Mouse (Mus musculus): ENCODE data around the gene Arntl2. TPM values are rescaled to one million over a fixed set of nuclear protein-coding genes. Genes with fewer than 3 reads are reported as not detected.

Gene Arntl2
- polyA plus RNA-seq, 1 experiment from 2014 or later = 1.5 TPM

- WGBS = 67% methylated on average over 5 of the region's 5 CpGs
- DNase-seq (ENCODE audit: low spot score) = no peak
- H3K27me3 ChIP-seq (ENCODE audit: insufficient read depth, poor library complexity, severe bottlenecking) = peaks cover 33% of the 10 kb centered on the region
These were observed 1.6 kb downstream of the Arntl2 start for GRCm38 (mm10) chr6:146797446-146797845.

DNA sequence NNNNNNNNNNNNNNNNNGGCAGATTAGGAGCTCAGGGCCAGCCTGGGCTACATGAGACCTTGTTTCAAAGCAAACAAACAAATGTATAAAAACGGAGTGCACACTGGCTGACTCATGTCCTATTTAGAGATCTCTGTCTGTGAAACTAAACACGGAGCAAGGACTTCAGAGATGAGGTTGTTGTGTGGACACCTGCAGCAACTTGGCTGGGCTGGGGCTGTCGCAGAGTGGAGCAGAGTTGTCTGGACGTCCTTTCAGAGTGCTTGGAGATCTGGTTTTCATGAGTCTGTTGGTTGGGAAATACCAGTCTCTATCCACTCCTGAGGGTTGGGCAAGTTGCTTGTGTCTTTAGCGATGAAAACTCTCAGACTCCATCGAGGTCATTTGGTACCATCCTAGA, 14.1 kb downstream of the Arntl2 start:
- WGBS = 90% methylated on average over 6 of the region's 6 CpGs
- no peaks in the 10 kb centered on the region for H3K9me3 ChIP-seq
- H3K4me3 ChIP-seq = no peak overlapping the region
- no peaks in the 10 kb centered on the region for H3K36me3 ChIP-seq
- no peaks in the 10 kb centered on the region for H3K27me3 ChIP-seq (ENCODE audit: insufficient read depth, poor library complexity, severe bottlenecking)
- DNase-seq (ENCODE audit: low spot score) = no peak
- H3K27ac ChIP-seq = no peak overlapping the region
- peaks cover 6% of the 10 kb centered on the region for H3K4me1 ChIP-seq (replicated peaks)

More at GRCm38 (mm10) chr6:146797446-146797845, 1.6 kb downstream of the Arntl2 start:
- peaks cover 18% of the 10 kb centered on the region for H3K4me1 ChIP-seq (replicated peaks)
- no peaks in the 10 kb centered on the region for H3K9me3 ChIP-seq
- H3K4me3 ChIP-seq = no peak overlapping the region
- H3K36me3 ChIP-seq = no peaks in the 10 kb centered on the region
- H3K27ac ChIP-seq = no peak overlapping the region

DNA sequence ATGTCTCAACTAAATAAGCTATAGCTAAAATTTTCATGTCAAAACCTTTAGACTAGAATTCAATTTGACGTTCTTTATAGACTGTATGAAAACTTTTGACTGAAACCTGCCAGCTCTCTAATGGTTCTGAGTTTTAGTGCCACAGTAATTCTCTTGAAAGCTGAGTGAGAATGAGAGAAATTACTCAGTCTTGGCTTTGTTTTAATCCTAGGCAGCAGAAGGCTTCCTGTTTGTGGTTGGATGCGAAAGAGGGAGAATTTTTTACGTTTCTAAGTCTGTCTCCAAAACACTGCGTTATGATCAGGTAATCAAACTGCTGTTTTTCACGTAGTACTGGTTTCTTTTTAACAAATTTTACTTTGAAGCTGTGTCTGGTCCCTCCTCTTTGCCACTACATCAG, 17.2 kb downstream of the Arntl2 start:
- Histone ChIP-seq H3K9me3 (no peaks in the 10 kb centered on the region), H3K4me3 (no peak overlapping the region), H3K4me1 (replicated peaks) (no peaks in the 10 kb centered on the region), H3K27ac (no peak overlapping the region), H3K27me3 (ENCODE audit: insufficient read depth, poor library complexity, severe bottlenecking) (no peaks in the 10 kb centered on the region), H3K36me3 (no peaks in the 10 kb centered on the region)
- no peak for DNase-seq (ENCODE audit: low spot score)
- WGBS = 88% methylated on average over 5 of the region's 5 CpGs

DNA sequence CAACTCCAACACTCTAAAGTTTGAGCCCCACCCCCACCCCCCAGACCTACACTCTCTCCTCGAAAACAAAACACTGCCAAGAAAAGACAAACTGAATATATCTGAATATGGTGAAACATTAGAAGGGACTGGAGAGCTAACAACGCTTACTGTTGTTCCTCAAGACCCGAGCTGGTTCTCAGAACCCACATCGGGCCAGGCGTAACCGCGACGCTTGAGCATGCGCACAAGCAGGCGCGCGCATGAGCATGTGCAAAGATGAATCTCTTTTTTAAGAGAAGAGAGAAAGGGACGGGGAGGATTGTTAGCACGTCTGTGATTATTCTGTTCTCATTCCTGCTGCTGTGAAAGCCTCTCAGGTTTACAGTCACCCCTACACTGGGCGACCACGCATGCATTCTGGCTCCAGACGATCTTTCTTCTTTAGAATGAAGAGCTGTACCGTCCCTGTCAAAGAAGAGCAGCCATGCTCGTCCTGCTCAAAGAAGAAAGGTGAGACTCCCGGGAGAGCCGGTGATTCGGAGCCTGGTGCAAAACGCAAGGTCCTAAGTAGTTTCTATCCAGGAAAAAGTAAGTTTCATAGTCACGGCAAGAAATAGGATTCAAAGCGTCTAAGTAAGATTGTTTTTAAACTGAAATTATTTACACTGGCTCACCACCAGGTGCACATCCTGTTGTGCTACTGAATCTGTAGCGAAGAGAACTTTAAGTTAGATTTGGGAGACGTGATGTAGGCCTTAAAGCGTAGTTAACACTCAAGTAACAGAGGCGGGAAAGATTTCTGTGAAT, 24.5 kb downstream of the Arntl2 start:
- WGBS = 83% methylated on average over 29 of the region's 29 CpGs
- Histone ChIP-seq H3K4me1 (replicated peaks) (no peaks in the 10 kb centered on the region), H3K27ac (no peak overlapping the region), H3K4me3 (no peak overlapping the region), H3K36me3 (no peaks in the 10 kb centered on the region), H3K9me3 (no peaks in the 10 kb centered on the region), H3K27me3 (ENCODE audit: insufficient read depth, poor library complexity, severe bottlenecking) (no peaks in the 10 kb centered on the region)
- no peak for DNase-seq (ENCODE audit: low spot score)

- 91% methylated on average over 13 of the region's 13 CpGs for WGBS
- Histone ChIP-seq H3K4me3 (no peak overlapping the region), H3K27ac (no peak overlapping the region), H3K9me3 (no peaks in the 10 kb centered on the region), H3K4me1 (replicated peaks) (no peaks in the 10 kb centered on the region), H3K27me3 (ENCODE audit: insufficient read depth, poor library complexity, severe bottlenecking) (no peaks in the 10 kb centered on the region), H3K36me3 (no peaks in the 10 kb centered on the region)
- DNase-seq (ENCODE audit: low spot score) = no peak
These were observed 26.1 kb downstream of the Arntl2 start for GRCm38 (mm10) chr6:146821958-146822357.

GRCm38 (mm10) chr6:146824727-146825486, 29.1 kb downstream of the Arntl2 start:
- Histone ChIP-seq H3K27me3 (ENCODE audit: insufficient read depth, poor library complexity, severe bottlenecking) (no peaks in the 10 kb centered on the region), H3K36me3 (no peaks in the 10 kb centered on the region), H3K4me3 (no peak overlapping the region), H3K9me3 (no peaks in the 10 kb centered on the region), H3K4me1 (replicated peaks) (no peaks in the 10 kb centered on the region), H3K27ac (no peak overlapping the region)
- peak; percentile 68 for DNase-seq (ENCODE audit: low spot score)
- 43% methylated on average over 16 of the region's 16 CpGs for WGBS

DNA sequence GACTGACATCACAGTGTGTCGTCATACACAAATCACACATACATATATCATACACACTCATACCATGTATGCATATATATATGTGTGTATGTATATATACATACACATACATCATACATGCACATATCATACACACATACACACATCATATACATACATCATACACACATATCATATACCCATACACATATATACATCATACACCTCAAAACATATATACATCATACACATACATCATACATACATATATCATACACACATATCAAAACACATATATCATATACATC, 29.6 kb downstream of the Arntl2 start:
- Histone ChIP-seq H3K27me3 (ENCODE audit: insufficient read depth, poor library complexity, severe bottlenecking) (no peaks in the 10 kb centered on the region), H3K4me3 (no peak overlapping the region), H3K36me3 (no peaks in the 10 kb centered on the region), H3K4me1 (replicated peaks) (no peaks in the 10 kb centered on the region), H3K27ac (no peak overlapping the region), H3K9me3 (no peaks in the 10 kb centered on the region)
- 75% methylated on average over 1 of the region's 1 CpGs for WGBS
- DNase-seq (ENCODE audit: low spot score) = no peak

DNA sequence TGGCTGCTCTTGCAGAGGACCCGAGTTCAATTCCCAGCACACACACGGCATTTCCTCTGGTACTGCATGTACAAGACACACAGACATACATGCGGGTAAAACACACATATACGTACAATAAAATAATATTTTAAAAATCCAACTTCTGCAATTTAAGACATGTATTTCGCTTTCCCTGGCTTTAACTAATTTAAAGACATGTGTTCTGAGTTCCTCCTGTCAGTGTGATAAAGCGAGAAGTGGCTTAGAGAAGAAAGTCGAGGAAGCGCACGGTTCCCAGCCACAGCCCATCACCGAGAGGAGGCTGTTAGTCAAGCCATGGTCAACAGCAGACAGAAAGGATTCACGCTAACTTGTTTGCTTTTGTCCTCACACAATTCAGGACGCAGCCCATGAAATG, 35.5 kb downstream of the Arntl2 start:
- Histone ChIP-seq H3K27me3 (ENCODE audit: insufficient read depth, poor library complexity, severe bottlenecking) (no peaks in the 10 kb centered on the region), H3K36me3 (no peaks in the 10 kb centered on the region), H3K4me1 (replicated peaks) (peaks cover 6% of the 10 kb centered on the region), H3K9me3 (no peaks in the 10 kb centered on the region), H3K27ac (no peak overlapping the region), H3K4me3 (no peak overlapping the region)
- 80% methylated on average over 12 of the region's 12 CpGs for WGBS
- DNase-seq (ENCODE audit: low spot score) = no peak

- Histone ChIP-seq H3K36me3 (no peaks in the 10 kb centered on the region), H3K4me3 (no peak overlapping the region), H3K9me3 (no peaks in the 10 kb centered on the region), H3K27me3 (ENCODE audit: insufficient read depth, poor library complexity, severe bottlenecking) (no peaks in the 10 kb centered on the region), H3K4me1 (replicated peaks) (peaks cover 6% of the 10 kb centered on the region), H3K27ac (no peak overlapping the region)
- 79% methylated on average over 6 of the region's 6 CpGs for WGBS
- DNase-seq (ENCODE audit: low spot score) = peak; percentile 71
These were observed 37.8 kb downstream of the Arntl2 start for GRCm38 (mm10) chr6:146833485-146834314.

- Histone ChIP-seq H3K27ac (no peak overlapping the region), H3K9me3 (no peaks in the 10 kb centered on the region), H3K36me3 (no peaks in the 10 kb centered on the region), H3K27me3 (ENCODE audit: insufficient read depth, poor library complexity, severe bottlenecking) (no peaks in the 10 kb centered on the region), H3K4me1 (replicated peaks) (peaks cover 6% of the 10 kb centered on the region), H3K4me3 (no peak overlapping the region)
- DNase-seq (ENCODE audit: low spot score) = no peak
- WGBS = 89% methylated on average over 3 of the region's 3 CpGs
These were observed 38.5 kb downstream of the Arntl2 start for GRCm38 (mm10) chr6:146834342-146834741.

GRCm38 (mm10) chr6:146835784-146836183, 39.9 kb downstream of the Arntl2 start:
- Histone ChIP-seq H3K9me3 (no peaks in the 10 kb centered on the region), H3K4me1 (replicated peaks) (peaks cover 6% of the 10 kb centered on the region), H3K36me3 (no peaks in the 10 kb centered on the region), H3K27me3 (ENCODE audit: insufficient read depth, poor library complexity, severe bottlenecking) (no peaks in the 10 kb centered on the region), H3K27ac (peak overlapping the region; percentile 29; the same call in 1 of the 2 replicates), H3K4me3 (no peak overlapping the region)
- WGBS = 37% methylated on average over 4 of the region's 4 CpGs
- no peak for DNase-seq (ENCODE audit: low spot score)

GRCm38 (mm10) chr6:146837316-146837715, 41.5 kb downstream of the Arntl2 start:
- 89% methylated on average over 7 of the region's 7 CpGs for WGBS
- Histone ChIP-seq H3K27ac (no peak overlapping the region), H3K4me1 (replicated peaks) (peaks cover 8% of the 10 kb centered on the region), H3K9me3 (no peaks in the 10 kb centered on the region), H3K36me3 (no peaks in the 10 kb centered on the region), H3K4me3 (no peak overlapping the region), H3K27me3 (ENCODE audit: insufficient read depth, poor library complexity, severe bottlenecking) (no peaks in the 10 kb centered on the region)
- DNase-seq (ENCODE audit: low spot score) = no peak

GRCm38 (mm10) chr6:146838366-146838765, 42.5 kb downstream of the Arntl2 start:
- no peaks in the 10 kb centered on the region for H3K36me3 ChIP-seq
- 90% methylated on average over 5 of the region's 5 CpGs for WGBS
- DNase-seq (ENCODE audit: low spot score) = no peak

More at GRCm38 (mm10) chr6:146838366-146838765, 42.5 kb downstream of the Arntl2 start:
- no peaks in the 10 kb centered on the region for H3K9me3 ChIP-seq
- no peak overlapping the region for H3K4me3 ChIP-seq
- peaks cover 13% of the 10 kb centered on the region for H3K4me1 ChIP-seq (replicated peaks)
- no peaks in the 10 kb centered on the region for H3K27me3 ChIP-seq (ENCODE audit: insufficient read depth, poor library complexity, severe bottlenecking)
- H3K27ac ChIP-seq = no peak overlapping the region

Data from hindbrain, embryonic 10.5 days (tissue).